Mouse (Mus musculus) adrenal gland, postnatal 25 days (tissue): ENCODE results near the gene Atp23. TPM values are rescaled to one million over a fixed set of nuclear protein-coding genes. Genes with fewer than 3 reads are reported as not detected.

Source experiments
- DNase-seq: peaks from one replicate; pipeline ENCODE4 v3.0.0; 2021; ENCODE audit warnings: mixed read lengths
- total RNA-seq: library from RNA; stranded (reverse); gene quantifications from 2 replicates; pipeline ENCODE4 v1.2.3, GENCODE M21; 2021

The Atp23 gene
- total RNA-seq, 1 experiment from 2014 or later = 9.5 TPM

- DNase-seq = no peak
Measured at GRCm38 (mm10) chr10:126911479-126911878, 10.3 kb upstream of the Atp23 start.

GRCm38 (mm10) chr10:126906811-126907210 lies 5.7 kb upstream of the Atp23 start:
- DNase-seq = no peak

- peak; percentile 95 for DNase-seq
Measured at GRCm38 (mm10) chr10:126905650-126906075, 4.5 kb upstream of the Atp23 start.

GRCm38 (mm10) chr10:126905086-126905485 lies 3.9 kb upstream of the Atp23 start:
- no peak for DNase-seq

- DNase-seq = no peak
Measured at GRCm38 (mm10) chr10:126904221-126904620, 3.1 kb upstream of the Atp23 start.

- no peak for DNase-seq
Measured at GRCm38 (mm10) chr10:126901488-126901843, 311 bp upstream of the Atp23 start.

GRCm38 (mm10) chr10:126895891-126896290 lies 5.3 kb downstream of the Atp23 start:
- no peak for DNase-seq

- no peak for DNase-seq
Measured at GRCm38 (mm10) chr10:126894061-126894460, 7.1 kb downstream of the Atp23 start.

GRCm38 (mm10) chr10:126893145-126893544 lies 8.0 kb downstream of the Atp23 start:
- DNase-seq = no peak

- DNase-seq = no peak
Measured at GRCm38 (mm10) chr10:126873755-126874154, 27.4 kb downstream of the Atp23 start.

- no peak for DNase-seq
Measured at GRCm38 (mm10) chr10:126872256-126872655, 28.9 kb downstream of the Atp23 start.

- DNase-seq = peak; percentile 79
Measured at GRCm38 (mm10) chr10:126869372-126870318, 31.5 kb downstream of the Atp23 start.

- no peak for DNase-seq
Measured at GRCm38 (mm10) chr10:126865284-126865683, 35.9 kb downstream of the Atp23 start.

- DNase-seq = no peak
Measured at GRCm38 (mm10) chr10:126862193-126862592, 39.0 kb downstream of the Atp23 start.

GRCm38 (mm10) chr10:126853286-126853685 lies 47.9 kb downstream of the Atp23 start:
- peak; percentile 9 for DNase-seq

GRCm38 (mm10) chr10:126845309-126845911 lies 55.7 kb downstream of the Atp23 start:
- no peak for DNase-seq

- DNase-seq = peak; percentile 9
Measured at GRCm38 (mm10) chr10:126844689-126845088, 56.5 kb downstream of the Atp23 start.

- DNase-seq = no peak
Measured at GRCm38 (mm10) chr10:126840266-126840665, 60.9 kb downstream of the Atp23 start.

- peak; percentile 37 for DNase-seq
Measured at GRCm38 (mm10) chr10:126833006-126833405, 68.1 kb downstream of the Atp23 start.

- no peak for DNase-seq
Measured at GRCm38 (mm10) chr10:126831329-126831728, 69.8 kb downstream of the Atp23 start.

GRCm38 (mm10) chr10:126828618-126829017 lies 72.5 kb downstream of the Atp23 start:
- DNase-seq = no peak

- no peak for DNase-seq
Measured at GRCm38 (mm10) chr10:126827941-126828593, 73.1 kb downstream of the Atp23 start.

GRCm38 (mm10) chr10:126826982-126827381 lies 74.2 kb downstream of the Atp23 start:
- DNase-seq = no peak
